Comparison of ENCODE assay signal across 9 mouse cellular contexts in the genomic region with DNA sequence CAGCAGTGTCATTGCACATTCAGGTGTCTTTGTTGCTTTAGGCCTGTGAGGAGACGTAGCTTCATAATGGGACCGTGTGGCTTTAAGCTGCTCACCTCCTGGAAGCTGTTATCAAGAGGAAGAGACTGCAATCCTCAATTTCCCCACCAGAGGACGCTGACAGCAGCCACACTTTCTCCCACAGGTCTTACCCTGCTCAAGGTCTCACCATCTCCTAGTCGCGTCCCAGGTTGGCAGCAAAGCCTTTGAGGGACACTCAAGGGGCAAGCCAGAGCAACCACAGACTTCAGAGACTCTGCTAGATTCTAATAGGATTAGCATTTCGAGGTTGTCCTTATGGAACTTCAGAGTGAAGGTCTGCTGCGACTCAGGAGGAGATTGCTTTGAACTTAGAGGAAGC.
DNase-seq lines count a peak whose midpoint lies in the region; ATAC-seq and TF ChIP-seq lines count a peak whose summit lies in the region.
"Had no signal": no experiment of that assay in that cellular context is flagged by ENCODE, and none has a peak within 500 bp of the region (broad histone marks: within the 10 kb centered on the region; RNA-seq: fewer than 3 reads in every experiment).

No protein-coding gene starts in this region.

- no peak overlapping the region for H3K4me3 ChIP-seq in heart, adult 2 months
- no peak overlapping the region for H3K4me3 ChIP-seq in heart, embryonic 10.5 days
- H3K4me3 ChIP-seq: neural tube, embryonic 13.5 days had no signal

- intact Hi-C loops in heart, adult 2 months (cut with DNase I), result no loop called here
- intact Hi-C loops in gastrocnemius, postnatal 36 days (cut with DNase I), result no loop called here

- CTCF ChIA-PET in Patski (lab: Charles Lee), result no interaction called here

- no peaks in the 10 kb centered on the region for H3K4me1 ChIP-seq in heart, adult 2 months (ENCODE audit: control insufficient read depth, insufficient read depth, low read length)
- peaks cover 7% of the 10 kb centered on the region; the same call in 1 of the 2 replicates for H3K4me1 ChIP-seq in heart, embryonic 10.5 days

- no peak for TF ChIP-seq POLR2A in heart, adult 2 months (IDR thresholded peaks at IDR 0.05; ENCODE audit: insufficient read depth, low read depth, low read length)

- POLR2A ChIA-PET in Patski (lab: Charles Lee), result no interaction called here

- no peaks in the 10 kb centered on the region for H3K27me3 ChIP-seq in heart, adult 2 months (ENCODE audit: control insufficient read depth, insufficient read depth, low read length)
- H3K27me3 ChIP-seq in heart, embryonic 10.5 days (ENCODE audit: insufficient read depth, poor library complexity, severe bottlenecking), result 0 out of 2 replicates have a peak, but pooled peaks cover 3% of the 10 kb centered on the region
- peaks cover 29% of the 10 kb centered on the region for H3K27me3 ChIP-seq in Patski
- H3K27me3 ChIP-seq: neural tube, embryonic 13.5 days had no signal

- no peak overlapping the region for H3K9ac ChIP-seq in heart, adult 2 months (ENCODE audit: low read depth, low read length)
- H3K9ac ChIP-seq: neural tube, embryonic 13.5 days had no signal

- no peak for DNase-seq in heart, adult 2 months
- DNase-seq in heart, embryonic 10.5 days (ENCODE audit: low spot score), result no peak
- DNase-seq in A20 (ENCODE audit: low read depth, low spot score) (peak; percentile 42), Patski (ENCODE audit: low read depth, low spot score) (no peak)
- DNase-seq in layer of hippocampus, adult 9-10 months (ENCODE audit: low spot score), result peak; percentile 29
- peak; percentile 65 for DNase-seq in retina, postnatal 1 day
- no peak for DNase-seq in gastrocnemius, postnatal 36 days
- no peak for DNase-seq in urinary bladder, postnatal 25 days (ENCODE audit: low spot score)

- no peak for TF ChIP-seq EP300 in heart, adult 2 months (IDR thresholded peaks at IDR 0.05; ENCODE audit: insufficient read depth, low read depth, low read length)

- 32% methylated on average over 7 of the region's 7 CpGs for WGBS in heart, adult 2 months
- WGBS in heart, embryonic 10.5 days, result 18% methylated on average over 7 of the region's 7 CpGs

- ATAC-seq in Patski, result no peak

- no peak overlapping the region for H3K27ac ChIP-seq in heart, adult 2 months
- no peak overlapping the region for H3K27ac ChIP-seq in heart, embryonic 10.5 days
- H3K27ac ChIP-seq: neural tube, embryonic 13.5 days had no signal

- TF ChIP-seq CTCF in heart, adult 2 months (IDR thresholded peaks at IDR 0.05), result peak; percentile 30
- peak; percentile 39 for TF ChIP-seq CTCF in Patski (IDR thresholded peaks at IDR 0.05)

- in situ Hi-C loops in Patski (cut with MboI; ENCODE audit: low pct_unique_long_range_greater_than_20kb), result no loop called here

- no peaks in the 10 kb centered on the region for H3K79me2 ChIP-seq in heart, adult 2 months (replicated peaks; ENCODE audit: control insufficient read depth, insufficient read depth, low read length)

- H3K9me3 ChIP-seq in heart, embryonic 10.5 days, result no peaks in the 10 kb centered on the region
- H3K9me3 ChIP-seq: neural tube, embryonic 13.5 days had no signal

- H3K36me3 ChIP-seq in heart, adult 2 months (ENCODE audit: control insufficient read depth, insufficient read depth, low read length), result no peaks in the 10 kb centered on the region
- no peaks in the 10 kb centered on the region for H3K36me3 ChIP-seq in heart, embryonic 10.5 days
- H3K36me3 ChIP-seq: neural tube, embryonic 13.5 days had no signal

Comparison
In these comparisons a context has a peak if more than half of its experiments do, and no peak if none do; other contexts are left out.
1. DNase-seq: peak in A20 (single experiment), layer of hippocampus, adult 9-10 months (single experiment) and retina, postnatal 1 day (single experiment); none in heart, adult 2 months (0 of 2), heart, embryonic 10.5 days (single experiment), Patski (single experiment), gastrocnemius, postnatal 36 days (0 of 2) and urinary bladder, postnatal 25 days (single experiment).